Mouse (Mus musculus) myocyte (in vitro differentiated cells): ENCODE measurements around the gene Sprr3. TPM values are rescaled to one million over a fixed set of nuclear protein-coding genes. Genes with fewer than 3 reads are reported as not detected.

ENCODE experiments used
- H3K27me3 ChIP-seq: one replicate; pipeline ENCODE4 v1.6.1; 2011; ENCODE audit not compliant: control insufficient read depth, insufficient read depth, insufficient read length
- H3K36me3 ChIP-seq: one replicate; pipeline ENCODE4 v1.6.1; 2011; ENCODE audit not compliant: control insufficient read depth, insufficient read depth
- H3K4me2 ChIP-seq: one replicate; pipeline ENCODE4 v1.6.1; 2011; ENCODE audit warnings: low read depth, control low read depth
- H3K4me3 ChIP-seq: one replicate; pipeline ENCODE4 v1.5.1; 2011; ENCODE audit warnings: mild to moderate bottlenecking, control low read depth, moderate library complexity
- H3K79me2 ChIP-seq: one replicate; pipeline ENCODE4 v1.6.1; 2011; ENCODE audit not compliant: control insufficient read depth, insufficient read depth
- H3ac ChIP-seq: one replicate; pipeline ENCODE4 v1.6.1; 2011; ENCODE audit not compliant: control insufficient read depth, insufficient read length
- CEBPB ChIP-seq: IDR thresholded peaks from 2 replicates; pipeline ENCODE4 v1.6.1; 2011; ENCODE audit warnings: mild to moderate bottlenecking, moderate library complexity; ENCODE audit not compliant: poor library complexity, insufficient read depth, severe bottlenecking
- E2F4 ChIP-seq: IDR thresholded peaks from one replicate; pipeline ENCODE4 v1.6.1; 2011; ENCODE audit warnings: mild to moderate bottlenecking, control low read depth, moderate library complexity; ENCODE audit not compliant: insufficient read depth
- MAX ChIP-seq: IDR thresholded peaks from one replicate; pipeline ENCODE4 v1.6.1; 2011; ENCODE audit warnings: low read depth, mild to moderate bottlenecking, control low read depth
- MYOD1 ChIP-seq, 3 experiments: IDR thresholded peaks; one replicate each; pipeline ENCODE4 v1.6.1; 2011; ENCODE audit warnings: control low read depth in 2 of 3, low read depth in 2 of 3, mild to moderate bottlenecking in 2 of 3, moderate library complexity in 1 of 3; ENCODE audit not compliant: insufficient read length in 2 of 3, control insufficient read depth in 1 of 3
- MYOG ChIP-seq, 3 experiments: IDR thresholded peaks; one replicate each; pipeline ENCODE4 v1.6.1; 2011; ENCODE audit warnings: control low read depth in 2 of 3, low read depth in 2 of 3, mild to moderate bottlenecking in 2 of 3; ENCODE audit not compliant: insufficient read length in 2 of 3, control insufficient read depth in 1 of 3, insufficient read depth in 1 of 3
- POLR2A ChIP-seq: IDR thresholded peaks from one replicate; pipeline ENCODE4 v1.6.1; 2011; ENCODE audit warnings: low read depth, mild to moderate bottlenecking, control low read depth, moderate library complexity; ENCODE audit not compliant: insufficient read length
- POLR2AphosphoS2 ChIP-seq: IDR thresholded peaks from one replicate; pipeline ENCODE4 v1.6.1; 2011; ENCODE audit warnings: low read depth, control low read depth; ENCODE audit not compliant: insufficient read length
- REST ChIP-seq: IDR thresholded peaks from one replicate; pipeline ENCODE4 v1.6.1; 2011; ENCODE audit warnings: mild to moderate bottlenecking, control low read depth, moderate library complexity; ENCODE audit not compliant: insufficient read depth, insufficient read length
- SRF ChIP-seq: IDR thresholded peaks from one replicate; pipeline ENCODE4 v1.6.1; 2011; ENCODE audit warnings: low read depth; ENCODE audit not compliant: control insufficient read depth, insufficient read length
- TCF12 ChIP-seq: IDR thresholded peaks from one replicate; pipeline ENCODE4 v1.6.1; 2011; ENCODE audit warnings: mild to moderate bottlenecking, control low read depth; ENCODE audit not compliant: poor library complexity, insufficient read depth, severe bottlenecking
- TCF3 ChIP-seq: IDR thresholded peaks from one replicate; pipeline ENCODE4 v1.6.1; 2011; ENCODE audit warnings: low read depth, control low read depth; ENCODE audit not compliant: insufficient read length
- USF1 ChIP-seq: IDR thresholded peaks from one replicate; pipeline ENCODE4 v1.6.1; 2011; ENCODE audit warnings: low read depth, mild to moderate bottlenecking, control low read depth, moderate library complexity
- polyA plus RNA-seq: library from polyadenylated mRNA; unstranded; fragments of >200 nt; fragmentation: generic; extraction: Trizol; gene quantifications from one replicate; pipeline ENCODE4 v1.2.1, GENCODE M21; 2012; ENCODE audit warnings: missing spikeins

The Sprr3 gene
- polyA plus RNA-seq, 1 experiment = not detected

DNA sequence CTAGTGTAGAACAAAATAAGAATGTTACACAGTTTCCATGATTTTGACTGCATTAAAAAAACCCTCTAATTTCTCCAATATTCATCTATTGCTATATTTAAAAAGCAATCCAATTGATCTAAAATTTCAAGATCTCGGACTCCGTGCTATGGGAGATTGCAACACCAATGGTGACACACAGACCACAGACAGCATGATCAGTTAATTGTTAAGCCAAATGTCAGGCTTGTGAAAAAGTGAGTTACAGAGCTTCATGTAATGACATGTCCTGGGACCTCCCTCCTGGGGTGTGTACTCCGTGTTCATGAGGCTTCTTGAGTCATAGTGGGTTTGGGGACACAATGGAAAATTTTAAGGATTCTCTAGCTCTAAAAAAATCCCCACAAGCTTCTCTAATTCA lies 18.3 kb downstream of the Sprr3 start:
- H3K4me2 ChIP-seq = no peak overlapping the region
- H3K79me2 ChIP-seq = no peaks in the 10 kb centered on the region
- H3K27me3 ChIP-seq = no peaks in the 10 kb centered on the region
- no peak overlapping the region for H3ac ChIP-seq
- H3K4me3 ChIP-seq = no peak overlapping the region
- TF ChIP-seq POLR2AphosphoS2 (no peak), MYOD1 (IDR thresholded peaks at IDR 0.05; ENCODE audit: control insufficient read depth in 1 of 3, insufficient read length in 2 of 3, low read depth in 2 of 3) (no peak), CEBPB (peak; percentile 64)
- H3K36me3 ChIP-seq = no peaks in the 10 kb centered on the region

DNA sequence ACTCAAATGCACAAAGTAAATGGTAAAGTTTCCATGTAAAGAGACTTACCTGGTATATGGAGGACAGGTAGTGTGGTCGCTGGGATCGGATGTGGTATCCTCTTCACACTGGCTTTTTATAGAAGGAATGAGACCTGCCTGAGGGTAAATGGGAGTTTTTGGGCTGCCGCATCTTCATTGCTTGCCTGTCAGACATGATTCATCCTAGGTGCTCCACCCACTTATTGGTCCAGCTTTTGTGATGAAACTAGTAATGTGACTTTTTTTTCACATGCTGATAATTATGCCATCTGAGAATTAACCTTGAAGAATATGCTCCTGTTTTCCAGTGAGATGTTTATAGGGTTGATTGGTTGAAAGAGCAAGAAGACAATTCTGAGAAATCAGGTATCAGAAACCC lies 19.8 kb downstream of the Sprr3 start, which contains the start of gene Sprr1b:
TSS of gene Sprr1b (minus strand) at position 101 of the 400 bp plus-strand sequence.
- TF ChIP-seq POLR2AphosphoS2 (no peak), TCF12 (no peak), MAX (no peak), TCF3 (no peak), USF1 (no peak), REST (no peak), MYOD1 (IDR thresholded peaks at IDR 0.05; ENCODE audit: control insufficient read depth in 1 of 3, insufficient read length in 2 of 3, low read depth in 2 of 3) (no peak), POLR2A (no peak), E2F4 (no peak), MYOG (IDR thresholded peaks at IDR 0.05; ENCODE audit: control insufficient read depth in 1 of 3, insufficient read depth in 1 of 3, insufficient read length in 2 of 3, low read depth in 2 of 3) (no peak), SRF (no peak), CEBPB (no peak)

GRCm38 (mm10) chr3:92432282-92432681 lies 26.2 kb downstream of the Sprr3 start, which contains the start of gene Sprr2k:
Gene Sprr2k, plus strand, starts transcription at chr3:92432582.
- Histone ChIP-seq H3K4me3 (no peak within 1 kb of the TSS), H3K36me3 (no peaks in the 10 kb centered on the region), H3K4me2 (peak within 1 kb of the TSS; percentile 20), H3ac (no peak within 1 kb of the TSS), H3K27me3 (no peaks in the 10 kb centered on the region), H3K79me2 (no peaks in the 10 kb centered on the region)
- TF ChIP-seq MYOD1 (IDR thresholded peaks at IDR 0.05; ENCODE audit: control insufficient read depth in 1 of 3, insufficient read length in 2 of 3, low read depth in 2 of 3) = no peak
- no peak for TF ChIP-seq TCF3
- no peak for TF ChIP-seq E2F4
- TF ChIP-seq USF1 = no peak
- TF ChIP-seq SRF = no peak
- no peak for TF ChIP-seq MAX
- TF ChIP-seq TCF12 = no peak
- TF ChIP-seq POLR2AphosphoS2 = no peak
- no peak for TF ChIP-seq POLR2A
- TF ChIP-seq REST = no peak
- TF ChIP-seq MYOG (IDR thresholded peaks at IDR 0.05; ENCODE audit: control insufficient read depth in 1 of 3, insufficient read depth in 1 of 3, insufficient read length in 2 of 3, low read depth in 2 of 3) = no peak
- no peak for TF ChIP-seq CEBPB

More for the DNA sequence above, 19.8 kb downstream of the Sprr3 start, which contains the start of gene Sprr1b:
- Histone ChIP-seq H3K4me3 (no peak within 1 kb of the TSS), H3K79me2 (no peaks in the 10 kb centered on the region), H3ac (no peak within 1 kb of the TSS), H3K27me3 (no peaks in the 10 kb centered on the region), H3K4me2 (no peak within 1 kb of the TSS), H3K36me3 (no peaks in the 10 kb centered on the region)

GRCm38 (mm10) chr3:92429323-92429722 lies 29.2 kb downstream of the Sprr3 start, which contains the start of gene Gm9774:
Gene Gm9774, minus strand, starts transcription at chr3:92429423.
- Histone ChIP-seq H3K4me3 (no peak within 1 kb of the TSS), H3ac (no peak within 1 kb of the TSS), H3K4me2 (no peak within 1 kb of the TSS), H3K27me3 (no peaks in the 10 kb centered on the region), H3K36me3 (no peaks in the 10 kb centered on the region), H3K79me2 (no peaks in the 10 kb centered on the region)
- no peak for TF ChIP-seq MAX
- no peak for TF ChIP-seq E2F4
- TF ChIP-seq TCF3 = no peak
- TF ChIP-seq POLR2A = no peak
- no peak for TF ChIP-seq POLR2AphosphoS2
- no peak for TF ChIP-seq USF1
- no peak for TF ChIP-seq MYOG (IDR thresholded peaks at IDR 0.05; ENCODE audit: control insufficient read depth in 1 of 3, insufficient read depth in 1 of 3, insufficient read length in 2 of 3, low read depth in 2 of 3)
- no peak for TF ChIP-seq MYOD1 (IDR thresholded peaks at IDR 0.05; ENCODE audit: control insufficient read depth in 1 of 3, insufficient read length in 2 of 3, low read depth in 2 of 3)
- TF ChIP-seq CEBPB = no peak
- TF ChIP-seq SRF = no peak
- no peak for TF ChIP-seq REST
- no peak for TF ChIP-seq TCF12

DNA sequence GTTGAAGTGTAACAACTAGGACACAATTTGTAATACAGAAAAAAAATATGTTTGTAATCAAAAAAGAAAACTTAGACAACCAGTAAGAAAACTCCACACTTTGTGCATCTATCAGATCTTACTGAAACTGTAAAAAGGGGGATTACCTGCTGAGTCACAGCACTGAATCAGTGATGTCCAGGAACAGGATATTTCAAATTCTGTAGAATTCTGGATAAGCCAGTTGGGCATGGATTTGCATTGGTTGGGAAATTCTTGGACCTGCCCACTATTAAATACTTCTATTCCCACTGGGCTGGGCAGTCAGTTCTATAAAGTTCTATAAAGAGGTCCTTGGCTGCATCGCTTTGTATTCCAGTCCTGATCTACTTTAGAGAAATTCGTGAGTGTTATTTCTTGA lies 40.7 kb downstream of the Sprr3 start, which contains the start of gene Sprr2j-ps:
TSS of gene Sprr2j-ps (plus strand) at position 301 of the 400 bp plus-strand sequence.
- no peak within 1 kb of the TSS for H3ac ChIP-seq
- H3K79me2 ChIP-seq = no peaks in the 10 kb centered on the region
- no peaks in the 10 kb centered on the region for H3K36me3 ChIP-seq
- no peak within 1 kb of the TSS for H3K4me3 ChIP-seq
- H3K4me2 ChIP-seq = no peak within 1 kb of the TSS
- H3K27me3 ChIP-seq = no peaks in the 10 kb centered on the region
- TF ChIP-seq MYOG (IDR thresholded peaks at IDR 0.05; ENCODE audit: control insufficient read depth in 1 of 3, insufficient read depth in 1 of 3, insufficient read length in 2 of 3, low read depth in 2 of 3) = no peak
- TF ChIP-seq POLR2A = no peak
- no peak for TF ChIP-seq TCF12
- TF ChIP-seq CEBPB = no peak
- TF ChIP-seq TCF3 = no peak
